Mouse (Mus musculus): ENCODE data around the gene Trak2. TPM values are rescaled to one million over a fixed set of nuclear protein-coding genes. Genes with fewer than 3 reads are reported as not detected.
A peak's percentile ranks its signal among the peaks of the same experiment; 100 is the strongest.
"Not testable (repeated sequence)": the region's sequence is repeated elsewhere in the genome, so short reads cannot be mapped to it uniquely, and the experiment has no call there.

Trak2 gene
- polyA plus RNA-seq, 1 experiment from 2014 or later, result 14.0 TPM

DNA sequence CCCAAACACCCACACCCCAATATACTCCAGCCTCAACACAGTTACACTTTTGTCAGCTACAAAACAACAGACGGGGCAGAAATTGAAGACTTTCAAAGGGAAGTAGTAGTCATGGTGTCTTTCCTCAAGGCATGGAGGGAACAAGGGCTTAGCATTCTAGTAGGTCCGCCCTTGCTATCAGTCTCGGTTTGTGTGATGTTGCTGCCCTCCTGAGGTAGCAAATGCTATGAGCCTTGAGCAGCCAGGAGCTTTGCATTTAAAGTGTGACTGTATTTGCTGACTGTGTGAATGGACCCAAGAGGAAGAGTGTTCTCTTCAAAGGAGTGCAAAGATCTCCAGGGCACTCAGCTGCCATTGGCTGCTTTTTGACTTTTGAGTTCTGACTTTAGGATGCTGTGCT is 75.7 kb downstream of the Trak2 start:
- H3K36me3 ChIP-seq (ENCODE audit: control insufficient read depth, insufficient read depth, low read length); H3K4me2 ChIP-seq (ENCODE audit: low read depth, low read length); H3K4me1 ChIP-seq (replicated peaks; ENCODE audit: control insufficient read depth, insufficient read depth, low read length); H3K9ac ChIP-seq (ENCODE audit: low read length); H3K9me3 ChIP-seq (ENCODE audit: control insufficient read depth, low read length); H3K4me3 ChIP-seq (ENCODE audit: low read length); H3K27ac ChIP-seq (ENCODE audit: low read length); H3K27me3 ChIP-seq (ENCODE audit: control insufficient read depth, insufficient read depth, low read depth, low read length): not testable (repeated sequence)
- WGBS, result 19% methylated on average over 3 of the region's 3 CpGs
- 0 out of 2 replicates have a peak, but pooled peaks have one; percentile 65 for ATAC-seq (ENCODE audit: low read depth)

DNA sequence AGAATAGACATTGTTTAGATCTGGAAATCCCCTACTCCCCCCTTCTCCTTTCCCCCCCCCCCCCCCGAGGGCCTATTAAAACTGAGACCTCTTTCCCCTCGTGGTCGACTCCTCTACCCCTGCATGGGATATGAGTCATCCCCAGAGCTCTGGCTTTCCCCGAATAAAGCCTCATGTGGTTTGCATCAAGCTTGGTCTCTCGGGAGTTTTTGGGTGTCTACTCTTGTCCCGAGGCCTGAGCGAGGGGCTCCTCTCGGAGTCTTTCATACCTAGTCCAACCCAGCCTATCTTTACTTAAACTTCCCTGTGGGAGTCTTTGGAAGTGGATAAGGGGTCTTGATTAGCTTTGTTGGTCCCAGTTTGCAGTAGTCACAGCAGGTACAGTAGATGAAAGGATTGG is 80.8 kb downstream of the Trak2 start:
- WGBS, result 88% methylated on average over 7 of the region's 8 CpGs
- H3K9me3 ChIP-seq (ENCODE audit: control insufficient read depth, low read length); H3K4me3 ChIP-seq (ENCODE audit: low read length); H3K9ac ChIP-seq (ENCODE audit: low read length); H3K27ac ChIP-seq (ENCODE audit: low read length); H3K27me3 ChIP-seq (ENCODE audit: control insufficient read depth, insufficient read depth, low read depth, low read length); H3K36me3 ChIP-seq (ENCODE audit: control insufficient read depth, insufficient read depth, low read length); ATAC-seq (ENCODE audit: low read depth); H3K4me1 ChIP-seq (replicated peaks; ENCODE audit: control insufficient read depth, insufficient read depth, low read length); H3K4me2 ChIP-seq (ENCODE audit: low read depth, low read length): not testable (repeated sequence)

DNA sequence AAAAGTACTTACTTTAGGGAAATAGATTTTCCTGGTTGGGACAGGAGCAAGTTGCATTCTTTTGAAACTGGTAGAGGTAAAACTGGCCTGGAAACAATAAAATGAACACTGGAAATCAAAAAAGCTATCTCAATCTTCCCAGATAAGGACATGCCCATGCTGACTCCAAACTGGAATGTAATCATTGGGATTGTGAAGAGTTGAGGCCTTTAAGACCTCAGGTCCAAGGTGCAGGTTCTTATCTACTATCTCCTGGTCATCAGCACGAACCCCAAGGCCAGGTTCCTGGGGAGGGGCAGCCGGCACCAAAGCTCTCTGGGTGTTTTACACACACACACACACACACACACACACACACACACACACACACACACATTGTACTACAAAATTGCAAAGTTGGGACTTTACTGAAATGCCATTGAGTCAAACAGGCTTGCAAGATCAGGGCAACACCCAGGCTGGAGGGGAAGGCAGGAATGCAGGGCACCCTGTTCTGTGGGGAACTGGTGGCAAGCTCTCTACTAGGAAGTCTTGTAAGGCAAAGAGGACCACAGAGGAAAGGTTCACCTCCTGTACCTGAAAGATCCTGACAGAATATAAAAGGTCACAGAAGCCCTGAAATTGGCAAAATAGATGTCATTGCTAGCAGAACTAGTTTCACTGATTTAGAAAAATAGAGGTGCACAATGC is 81.6 kb downstream of the Trak2 start:
- not testable (repeated sequence) for H3K27ac ChIP-seq (ENCODE audit: low read length); H3K27me3 ChIP-seq (ENCODE audit: control insufficient read depth, insufficient read depth, low read depth, low read length); H3K36me3 ChIP-seq (ENCODE audit: control insufficient read depth, insufficient read depth, low read length); H3K4me3 ChIP-seq (ENCODE audit: low read length); H3K9ac ChIP-seq (ENCODE audit: low read length); H3K9me3 ChIP-seq (ENCODE audit: control insufficient read depth, low read length); ATAC-seq (ENCODE audit: low read depth); H3K4me1 ChIP-seq (replicated peaks; ENCODE audit: control insufficient read depth, insufficient read depth, low read length); H3K4me2 ChIP-seq (ENCODE audit: low read depth, low read length)
- 38% methylated on average over 2 of the region's 2 CpGs for WGBS

DNA sequence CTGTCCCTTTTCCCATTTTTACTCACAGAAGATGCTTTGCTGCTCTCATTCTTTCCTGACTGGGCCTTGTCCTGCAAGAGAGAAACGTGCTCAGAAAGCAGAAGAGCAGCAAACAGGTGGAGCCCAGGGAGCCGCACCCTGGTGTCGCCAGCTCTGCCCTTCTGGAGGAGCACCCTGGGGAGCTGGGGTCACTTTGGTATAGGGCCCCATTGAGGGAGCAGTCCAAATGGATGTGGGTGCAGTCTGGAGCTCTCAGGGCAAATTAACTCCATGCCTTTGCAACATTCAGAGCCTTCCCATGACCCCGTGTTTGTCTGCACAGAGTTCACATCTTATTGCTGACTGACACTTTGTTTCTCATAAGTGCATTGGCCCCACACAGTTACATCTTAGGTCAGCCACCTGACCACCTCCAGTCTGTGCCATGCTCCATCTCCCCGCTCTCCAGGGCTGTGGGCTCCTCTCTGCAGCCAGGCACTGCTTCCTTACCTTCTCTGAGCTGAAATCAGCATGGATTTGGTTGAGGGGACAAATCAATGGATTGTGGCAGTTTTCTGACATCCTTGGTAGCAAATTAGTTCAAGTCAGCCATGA is 82.4 kb downstream of the Trak2 start:
- not testable (repeated sequence) for H3K36me3 ChIP-seq (ENCODE audit: control insufficient read depth, insufficient read depth, low read length); H3K4me3 ChIP-seq (ENCODE audit: low read length); H3K9me3 ChIP-seq (ENCODE audit: control insufficient read depth, low read length); H3K4me2 ChIP-seq (ENCODE audit: low read depth, low read length); H3K4me1 ChIP-seq (replicated peaks; ENCODE audit: control insufficient read depth, insufficient read depth, low read length); H3K27me3 ChIP-seq (ENCODE audit: control insufficient read depth, insufficient read depth, low read depth, low read length); ATAC-seq (ENCODE audit: low read depth); H3K9ac ChIP-seq (ENCODE audit: low read length); H3K27ac ChIP-seq (ENCODE audit: low read length)
- 67% methylated on average over 4 of the region's 5 CpGs for WGBS

DNA sequence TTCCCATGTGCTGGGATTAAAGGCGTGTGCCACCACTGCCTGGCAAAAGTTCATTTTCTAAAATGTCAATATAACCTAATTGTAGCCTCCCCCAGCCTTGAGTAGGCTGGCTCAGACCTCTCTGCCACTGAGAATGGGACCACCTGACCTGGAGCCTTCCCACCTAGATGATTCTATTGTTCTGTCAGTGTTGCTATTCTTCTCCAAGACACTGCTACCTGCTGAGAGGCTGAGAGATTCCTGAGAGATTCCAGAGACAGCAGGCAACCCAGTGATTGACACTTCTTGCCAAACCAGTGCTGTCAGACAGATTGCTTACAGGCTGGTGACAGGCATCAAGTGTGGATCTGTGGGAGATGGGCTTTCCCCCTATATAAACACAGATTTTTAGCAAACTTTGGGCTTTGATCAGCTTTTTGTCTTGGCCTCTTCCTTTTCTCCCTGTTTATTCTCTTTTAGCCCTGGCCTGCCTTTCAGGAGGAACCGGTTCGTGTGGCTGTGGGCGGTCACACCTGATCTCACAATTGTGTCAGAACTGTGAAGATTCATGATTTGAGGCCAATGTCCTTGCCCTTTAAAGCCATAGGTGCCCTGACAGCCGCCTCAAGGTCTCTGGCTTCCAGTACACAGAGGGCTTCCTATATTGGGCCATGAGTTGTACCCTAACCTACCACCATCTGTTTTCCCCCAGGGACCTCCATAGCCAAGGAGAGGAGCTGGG is 83.2 kb downstream of the Trak2 start:
- Histone ChIP-seq H3K27ac (ENCODE audit: low read length) (no peak overlapping the region), H3K9me3 (ENCODE audit: control insufficient read depth, low read length) (no peaks in the 10 kb centered on the region), H3K4me1 (replicated peaks; ENCODE audit: control insufficient read depth, insufficient read depth, low read length) (no peaks in the 10 kb centered on the region), H3K4me3 (ENCODE audit: low read length) (no peak overlapping the region), H3K4me2 (ENCODE audit: low read depth, low read length) (no peak overlapping the region), H3K36me3 (ENCODE audit: control insufficient read depth, insufficient read depth, low read length) (no peaks in the 10 kb centered on the region), H3K27me3 (ENCODE audit: control insufficient read depth, insufficient read depth, low read depth, low read length) (no peaks in the 10 kb centered on the region), H3K9ac (ENCODE audit: low read length) (no peak overlapping the region)
- 53% methylated on average over 5 of the region's 5 CpGs for WGBS
- ATAC-seq (ENCODE audit: low read depth), result no peak

DNA sequence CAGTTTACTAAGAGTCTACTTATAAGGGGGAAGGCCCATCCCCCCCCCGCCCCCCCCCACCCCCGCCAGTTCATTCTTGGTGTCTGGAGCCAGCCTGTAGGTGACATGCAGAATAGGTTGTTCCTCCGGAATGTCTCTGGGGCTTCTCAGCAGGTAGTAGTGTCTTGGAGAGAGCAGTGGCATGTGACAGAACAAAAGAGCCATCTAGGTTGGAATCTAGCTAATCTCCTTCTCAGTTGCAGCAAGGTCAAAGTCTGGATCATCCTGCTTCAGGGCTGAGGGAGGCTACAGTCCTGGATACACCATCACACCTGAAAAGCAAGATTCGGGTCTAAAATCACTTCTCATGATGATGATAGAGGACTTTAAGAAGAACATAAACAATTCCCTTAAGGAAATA is 87.6 kb downstream of the Trak2 start:
- H3K4me2 ChIP-seq (ENCODE audit: low read depth, low read length), result no peak overlapping the region
- no peaks in the 10 kb centered on the region for H3K36me3 ChIP-seq (ENCODE audit: control insufficient read depth, insufficient read depth, low read length)
- H3K27ac ChIP-seq (ENCODE audit: low read length), result no peak overlapping the region
- H3K4me1 ChIP-seq (replicated peaks; ENCODE audit: control insufficient read depth, insufficient read depth, low read length), result no peaks in the 10 kb centered on the region
- no peak for ATAC-seq (ENCODE audit: low read depth)
- WGBS, result 75% methylated on average over 4 of the region's 4 CpGs
- no peak overlapping the region for H3K4me3 ChIP-seq (ENCODE audit: low read length)
- no peaks in the 10 kb centered on the region for H3K9me3 ChIP-seq (ENCODE audit: control insufficient read depth, low read length)
- H3K27me3 ChIP-seq (ENCODE audit: control insufficient read depth, insufficient read depth, low read depth, low read length), result no peaks in the 10 kb centered on the region
- H3K9ac ChIP-seq (ENCODE audit: low read length), result no peak overlapping the region

DNA sequence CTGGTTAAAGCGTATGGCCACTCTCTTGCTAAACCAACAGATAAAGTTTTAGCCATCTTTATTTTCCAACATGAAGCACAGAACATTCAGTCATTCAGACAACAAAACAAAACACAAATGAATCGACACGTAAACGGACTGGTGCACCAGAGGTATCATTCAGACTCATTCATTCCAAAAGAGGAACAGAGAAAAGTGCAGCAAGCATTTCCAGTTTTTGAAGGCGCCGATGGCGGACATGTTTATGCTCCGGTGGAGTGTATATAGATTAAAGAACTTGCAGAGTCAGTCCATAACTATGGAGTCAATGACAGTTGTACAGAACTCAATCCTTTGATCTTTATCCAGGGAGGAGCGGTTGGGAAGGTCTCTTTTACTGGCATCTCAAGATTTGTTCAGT is 90.0 kb downstream of the Trak2 start:
- H3K9ac ChIP-seq (ENCODE audit: low read length); H3K4me2 ChIP-seq (ENCODE audit: low read depth, low read length); H3K36me3 ChIP-seq (ENCODE audit: control insufficient read depth, insufficient read depth, low read length); H3K27me3 ChIP-seq (ENCODE audit: control insufficient read depth, insufficient read depth, low read depth, low read length); ATAC-seq (ENCODE audit: low read depth); H3K4me1 ChIP-seq (replicated peaks; ENCODE audit: control insufficient read depth, insufficient read depth, low read length); H3K27ac ChIP-seq (ENCODE audit: low read length); H3K9me3 ChIP-seq (ENCODE audit: control insufficient read depth, low read length); H3K4me3 ChIP-seq (ENCODE audit: low read length): not testable (repeated sequence)
- 83% methylated on average over 9 of the region's 9 CpGs for WGBS

DNA sequence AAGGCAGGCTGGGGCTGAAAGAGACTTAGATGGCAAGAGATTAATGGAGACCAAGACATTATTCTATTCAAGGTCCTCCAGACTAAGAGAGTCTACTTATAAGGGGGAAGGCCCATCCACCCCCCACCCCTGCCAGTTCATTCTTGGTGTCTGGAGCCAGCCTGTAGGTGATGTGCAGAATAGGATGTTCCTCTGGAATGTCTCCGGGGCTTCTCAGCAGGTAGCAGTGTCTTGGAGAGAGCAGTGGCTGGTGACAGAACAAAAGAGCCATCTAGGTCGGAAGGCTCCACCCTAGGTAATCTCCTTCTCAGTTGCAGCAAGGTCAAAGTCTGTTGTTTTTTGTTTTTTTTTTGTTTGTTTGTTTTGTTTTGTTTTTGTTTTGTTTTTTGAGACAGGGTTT is 93.9 kb downstream of the Trak2 start:
- not testable (repeated sequence) for H3K4me1 ChIP-seq (replicated peaks; ENCODE audit: control insufficient read depth, insufficient read depth, low read length); H3K9me3 ChIP-seq (ENCODE audit: control insufficient read depth, low read length); H3K27ac ChIP-seq (ENCODE audit: low read length); H3K4me2 ChIP-seq (ENCODE audit: low read depth, low read length); H3K36me3 ChIP-seq (ENCODE audit: control insufficient read depth, insufficient read depth, low read length); H3K4me3 ChIP-seq (ENCODE audit: low read length); H3K27me3 ChIP-seq (ENCODE audit: control insufficient read depth, insufficient read depth, low read depth, low read length); ATAC-seq (ENCODE audit: low read depth); H3K9ac ChIP-seq (ENCODE audit: low read length)
- 84% methylated on average over 2 of the region's 2 CpGs for WGBS

DNA sequence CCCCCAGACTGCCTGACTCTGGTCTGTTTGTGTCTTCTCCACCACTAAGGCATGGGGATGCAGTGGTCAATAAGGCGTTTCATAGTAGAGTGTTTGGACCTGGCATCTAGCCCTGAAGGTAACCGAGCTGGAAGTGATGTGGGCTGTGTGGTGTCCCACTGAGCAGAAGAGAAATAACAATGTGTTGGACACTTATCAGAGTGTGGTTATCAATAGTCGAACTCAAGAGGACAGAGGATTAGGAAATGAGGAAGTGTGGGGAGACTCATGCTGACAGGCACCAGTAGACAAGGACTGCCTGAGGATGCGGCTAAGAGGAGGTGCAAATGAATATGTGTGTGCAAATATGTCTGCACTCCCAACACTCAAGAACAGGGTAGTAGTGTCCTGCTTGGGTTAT is 96.7 kb downstream of the Trak2 start:
- not testable (repeated sequence) for ATAC-seq (ENCODE audit: low read depth); H3K9me3 ChIP-seq (ENCODE audit: control insufficient read depth, low read length); H3K27ac ChIP-seq (ENCODE audit: low read length); H3K9ac ChIP-seq (ENCODE audit: low read length); H3K4me1 ChIP-seq (replicated peaks; ENCODE audit: control insufficient read depth, insufficient read depth, low read length); H3K4me2 ChIP-seq (ENCODE audit: low read depth, low read length); H3K27me3 ChIP-seq (ENCODE audit: control insufficient read depth, insufficient read depth, low read depth, low read length); H3K4me3 ChIP-seq (ENCODE audit: low read length); H3K36me3 ChIP-seq (ENCODE audit: control insufficient read depth, insufficient read depth, low read length)
- WGBS, result 69% methylated on average over 4 of the region's 4 CpGs
